21 mouse cellular contexts compared by ENCODE assay signal in genomic region chr17:81505162-81505685, GRCm38 (mm10).
DNase-seq lines count a peak whose midpoint lies in the region; ATAC-seq lines count a peak whose summit lies in the region.
"Had no signal": no experiment of that assay in that cellular context is flagged by ENCODE, and none has a peak within 500 bp of the region (broad histone marks: within the 10 kb centered on the region; RNA-seq: fewer than 3 reads in every experiment).

No protein-coding gene starts in this region.

- H3K4me2 ChIP-seq in forebrain, embryonic 15.5 days (replicated peaks) = no peak overlapping the region
- H3K4me2 ChIP-seq: embryonic facial prominence, embryonic 15.5 days; forebrain, embryonic 12.5 days; heart, embryonic 13.5 days; hindbrain, embryonic 12.5 days had no signal

- 66% methylated on average over 5 of the region's 5 CpGs for WGBS in forebrain, embryonic 15.5 days
- 92% methylated on average over 5 of the region's 5 CpGs for WGBS in forebrain, embryonic 10.5 days

- H3K9me3 ChIP-seq in forebrain, embryonic 15.5 days = no peaks in the 10 kb centered on the region
- H3K9me3 ChIP-seq in forebrain, embryonic 10.5 days = no peaks in the 10 kb centered on the region
- H3K9me3 ChIP-seq: embryonic facial prominence, embryonic 15.5 days; forebrain, embryonic 12.5 days; heart, embryonic 13.5 days; hindbrain, embryonic 12.5 days had no signal

- ATAC-seq in forebrain, embryonic 15.5 days (replicated peaks) = no peak
- ATAC-seq: hindbrain, embryonic 16.5 days; inflammation-experienced regulatory T-cells, adult 6 months; intestine, postnatal 0 days had no signal

- no peaks in the 10 kb centered on the region for H3K36me3 ChIP-seq in forebrain, embryonic 15.5 days
- H3K36me3 ChIP-seq in forebrain, embryonic 10.5 days (replicated peaks) = no peaks in the 10 kb centered on the region
- H3K36me3 ChIP-seq: embryonic facial prominence, embryonic 15.5 days; forebrain, embryonic 12.5 days; hindbrain, embryonic 12.5 days had no signal

- H3K27ac ChIP-seq in forebrain, embryonic 15.5 days (replicated peaks) = peak overlapping the region; percentile 49; the same call in 1 of the 2 replicates
- H3K27ac ChIP-seq in forebrain, embryonic 10.5 days = no peak overlapping the region
- H3K27ac ChIP-seq: embryonic facial prominence, embryonic 15.5 days; forebrain, embryonic 12.5 days; gastrocnemius, adult 2 months; heart, embryonic 13.5 days; hindbrain, embryonic 12.5 days had no signal

- no peak for DNase-seq in forebrain, embryonic 10.5 days (ENCODE audit: extremely low spot score, low spot score)
- DNase-seq in layer of hippocampus, adult 11-12 months (ENCODE audit: low spot score) = peak; percentile 32
- DNase-seq in layer of hippocampus, postnatal 25 days (ENCODE audit: extremely low spot score in 1 of 2, low spot score in 1 of 2) = no peak
- DNase-seq in layer of hippocampus, adult 9-11 months = peak; percentile 30
- DNase-seq in layer of hippocampus, postnatal 14 days (ENCODE audit: low spot score in 2 of 2) = peak; percentile 36 to 78
- no peak for DNase-seq in frontal cortex, postnatal 14 days (ENCODE audit: low spot score in 2 of 2)
- DNase-seq: adrenal gland, adult 2 months; adrenal gland, postnatal 25 days; embryo, embryonic 11 days; gastrocnemius, adult 2 months; gastrocnemius, postnatal 25 days; heart, postnatal 36 days had no signal

- no peaks in the 10 kb centered on the region for H3K27me3 ChIP-seq in forebrain, embryonic 15.5 days
- H3K27me3 ChIP-seq in forebrain, embryonic 10.5 days (ENCODE audit: poor library complexity, severe bottlenecking) = no peaks in the 10 kb centered on the region; the same call in 1 of the 2 replicates
- H3K27me3 ChIP-seq: embryonic facial prominence, embryonic 15.5 days; forebrain, embryonic 12.5 days; heart, embryonic 13.5 days; hindbrain, embryonic 12.5 days had no signal

- no peak overlapping the region for H3K9ac ChIP-seq in forebrain, embryonic 15.5 days (replicated peaks)
- H3K9ac ChIP-seq: embryonic facial prominence, embryonic 15.5 days; forebrain, embryonic 12.5 days; heart, embryonic 13.5 days; hindbrain, embryonic 12.5 days had no signal

- no peak overlapping the region for H3K4me3 ChIP-seq in forebrain, embryonic 15.5 days
- H3K4me3 ChIP-seq in forebrain, embryonic 10.5 days = no peak overlapping the region
- H3K4me3 ChIP-seq: embryonic facial prominence, embryonic 15.5 days; erythroblast, embryonic 14.5 days; forebrain, embryonic 12.5 days; gastrocnemius, adult 2 months; heart, embryonic 13.5 days; hindbrain, embryonic 12.5 days had no signal

- H3K4me1 ChIP-seq in forebrain, embryonic 15.5 days = peaks cover 24% of the 10 kb centered on the region
- peaks cover 10% of the 10 kb centered on the region for H3K4me1 ChIP-seq in forebrain, embryonic 10.5 days
- H3K4me1 ChIP-seq: embryonic facial prominence, embryonic 15.5 days had no signal

Comparison
In these comparisons a context has a peak if more than half of its experiments do, and no peak if none do; other contexts are left out.
1. DNase-seq: peak in layer of hippocampus, adult 11-12 months (single experiment), layer of hippocampus, adult 9-11 months (single experiment) and layer of hippocampus, postnatal 14 days (2 of 2); none in forebrain, embryonic 10.5 days (single experiment), layer of hippocampus, postnatal 25 days (0 of 2) and frontal cortex, postnatal 14 days (0 of 2).